Mouse (Mus musculus): ENCODE measurements at regions not wholly inside any gene's neighbourhood (a gene's known extent, or its start where the extent isn't known, plus 50 kb on each side); places are given as distances from the start of the nearest gene placed in this dataset.

DNA sequence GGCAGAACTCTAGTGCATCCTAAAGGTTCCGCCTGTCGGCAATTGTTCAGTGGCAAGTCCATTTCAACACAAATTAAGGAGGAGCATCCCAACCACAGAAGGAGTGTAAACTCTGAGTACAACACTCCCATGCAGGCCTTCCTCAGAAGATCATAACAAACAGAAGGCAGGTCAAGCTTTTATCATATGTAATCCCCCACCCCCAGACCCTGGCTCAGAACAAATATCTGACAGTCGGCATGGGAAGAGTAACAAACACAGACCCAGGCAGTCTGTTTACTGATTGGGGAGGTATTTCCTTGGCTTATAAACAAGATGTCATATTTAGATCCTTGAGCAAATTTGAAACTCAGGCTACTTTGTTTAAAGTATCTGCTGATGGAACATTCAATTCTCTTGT lies 174.9 kb upstream of the Rnaseh2b start:
- Histone ChIP-seq H3K27ac (ENCODE audit: insufficient read depth, low read depth, low read length) (no peak overlapping the region), H3K36me3 (ENCODE audit: control insufficient read depth, insufficient read depth, low read length) (no peaks in the 10 kb centered on the region), H3K4me3 (ENCODE audit: low read depth, low read length) (no peak overlapping the region), H3K27me3 (ENCODE audit: control insufficient read depth, insufficient read depth, low read length) (no peaks in the 10 kb centered on the region), H3K4me1 (ENCODE audit: control insufficient read depth, insufficient read depth, insufficient read length, low read length) (no peaks in the 10 kb centered on the region)
- 69% methylated on average over 3 of the region's 3 CpGs for WGBS
- TF ChIP-seq POLR2A (IDR thresholded peaks at IDR 0.05; ENCODE audit: low read depth, low read length), result no peak
- no peak for TF ChIP-seq CTCF (IDR thresholded peaks at IDR 0.05; ENCODE audit: extremely low read depth, insufficient read length, insufficient replicate concordance, low read depth, low read length)

DNA sequence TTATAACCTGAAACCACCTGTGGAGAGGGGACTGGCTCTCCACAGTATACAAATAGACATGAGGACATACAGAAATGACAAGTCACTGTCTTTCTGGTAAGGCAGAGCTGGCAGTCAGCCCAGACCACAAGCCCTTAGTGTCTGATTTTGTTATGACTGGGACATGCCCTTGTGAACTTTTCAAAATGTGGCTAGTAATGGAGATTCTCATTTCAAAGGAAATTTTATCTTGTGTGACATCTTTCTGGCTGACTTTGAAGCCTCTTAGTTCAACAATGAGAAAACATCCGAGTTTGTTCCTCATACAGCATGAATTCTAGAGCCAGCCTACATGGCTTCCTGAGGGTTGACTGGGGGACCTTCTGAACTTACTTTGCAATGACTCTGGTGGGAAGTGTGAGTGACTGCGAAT lies 173.8 kb upstream of the Rnaseh2b start:
- Histone ChIP-seq H3K27ac (ENCODE audit: insufficient read depth, low read depth, low read length) (no peak overlapping the region), H3K27me3 (ENCODE audit: control insufficient read depth, insufficient read depth, low read length) (no peaks in the 10 kb centered on the region)
- WGBS, result 36% methylated on average over 2 of the region's 2 CpGs

GRCm38 (mm10) chr14:62128918-62129317 lies 163.5 kb upstream of the Rnaseh2b start:
- Histone ChIP-seq H3K27ac (ENCODE audit: insufficient read depth, low read depth, low read length) (no peak overlapping the region), H3K36me3 (ENCODE audit: control insufficient read depth, insufficient read depth, low read length) (no peaks in the 10 kb centered on the region), H3K4me3 (ENCODE audit: low read depth, low read length) (no peak overlapping the region), H3K27me3 (ENCODE audit: control insufficient read depth, insufficient read depth, low read length) (no peaks in the 10 kb centered on the region), H3K4me1 (ENCODE audit: control insufficient read depth, insufficient read depth, insufficient read length, low read length) (no peaks in the 10 kb centered on the region)
- WGBS, result 86% methylated on average over 6 of the region's 6 CpGs
- no peak for TF ChIP-seq CTCF (IDR thresholded peaks at IDR 0.05; ENCODE audit: extremely low read depth, insufficient read length, insufficient replicate concordance, low read depth, low read length)
- no peak for TF ChIP-seq POLR2A (IDR thresholded peaks at IDR 0.05; ENCODE audit: low read depth, low read length)

More for the DNA sequence above, 173.8 kb upstream of the Rnaseh2b start:
- H3K4me3 ChIP-seq (ENCODE audit: low read depth, low read length), result no peak overlapping the region
- no peak for TF ChIP-seq POLR2A (IDR thresholded peaks at IDR 0.05; ENCODE audit: low read depth, low read length)
- TF ChIP-seq CTCF (IDR thresholded peaks at IDR 0.05; ENCODE audit: extremely low read depth, insufficient read length, insufficient replicate concordance, low read depth, low read length), result no peak
- H3K4me1 ChIP-seq (ENCODE audit: control insufficient read depth, insufficient read depth, insufficient read length, low read length), result no peaks in the 10 kb centered on the region
- no peaks in the 10 kb centered on the region for H3K36me3 ChIP-seq (ENCODE audit: control insufficient read depth, insufficient read depth, low read length)

DNA sequence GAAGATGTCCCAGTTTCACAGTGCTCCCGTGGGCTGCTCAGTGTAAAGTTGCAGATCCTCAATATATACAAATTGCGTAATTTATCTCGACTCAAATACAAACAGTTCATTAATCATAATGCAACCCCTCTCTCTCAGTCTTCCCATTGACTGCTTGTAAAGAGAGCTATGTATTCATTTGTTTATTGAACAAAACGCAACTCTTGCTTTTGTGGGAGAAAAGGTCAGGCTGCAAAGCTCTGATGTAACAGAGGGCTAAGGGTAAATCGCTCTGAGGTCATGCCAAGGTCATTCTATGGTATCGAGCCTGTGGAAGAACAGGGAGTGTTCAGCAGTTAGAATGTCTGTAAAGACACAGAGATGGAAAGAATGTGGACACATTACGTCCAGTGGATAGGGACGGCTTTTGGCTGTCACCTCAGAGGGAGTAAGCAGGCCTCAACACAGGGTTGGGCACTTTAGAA lies 160.0 kb upstream of the Rnaseh2b start:
- H3K4me1 ChIP-seq (ENCODE audit: control insufficient read depth, insufficient read depth, insufficient read length, low read length), result no peaks in the 10 kb centered on the region
- no peaks in the 10 kb centered on the region for H3K36me3 ChIP-seq (ENCODE audit: control insufficient read depth, insufficient read depth, low read length)
- TF ChIP-seq CTCF (IDR thresholded peaks at IDR 0.05; ENCODE audit: extremely low read depth, insufficient read length, insufficient replicate concordance, low read depth, low read length) (no peak), POLR2A (IDR thresholded peaks at IDR 0.05; ENCODE audit: low read depth, low read length) (no peak)
- 61% methylated on average over 8 of the region's 8 CpGs for WGBS
- H3K27ac ChIP-seq (ENCODE audit: insufficient read depth, low read depth, low read length), result no peak overlapping the region; the same call in 1 of the 2 replicates
- no peak overlapping the region for H3K4me3 ChIP-seq (ENCODE audit: low read depth, low read length)
- H3K27me3 ChIP-seq (ENCODE audit: control insufficient read depth, insufficient read depth, low read length), result no peaks in the 10 kb centered on the region

DNA sequence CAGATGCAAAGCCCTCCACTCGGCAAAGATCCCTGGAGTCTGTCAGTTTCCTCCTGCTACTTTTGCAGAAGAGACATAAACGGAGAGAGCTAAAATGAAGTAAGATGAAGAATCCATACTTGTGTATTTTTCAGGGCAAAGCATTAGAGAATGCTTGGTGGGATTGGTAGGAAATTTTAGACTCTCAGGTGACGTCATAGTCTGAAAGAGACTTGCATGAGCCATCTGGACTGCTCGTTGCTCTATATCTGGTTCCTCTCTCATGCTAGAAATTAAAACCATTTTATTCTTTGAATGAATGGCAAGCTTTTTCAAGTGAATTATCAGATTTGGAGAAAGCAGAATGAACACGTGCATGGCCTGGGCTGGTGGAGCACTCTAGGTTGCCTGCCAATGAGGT lies 154.4 kb upstream of the Rnaseh2b start:
- no peaks in the 10 kb centered on the region for H3K4me1 ChIP-seq (ENCODE audit: control insufficient read depth, insufficient read depth, insufficient read length, low read length)
- H3K4me3 ChIP-seq (ENCODE audit: low read depth, low read length), result no peak overlapping the region
- no peak overlapping the region for H3K27ac ChIP-seq (ENCODE audit: insufficient read depth, low read depth, low read length)
- TF ChIP-seq CTCF (IDR thresholded peaks at IDR 0.05; ENCODE audit: extremely low read depth, insufficient read length, insufficient replicate concordance, low read depth, low read length) (no peak), POLR2A (IDR thresholded peaks at IDR 0.05; ENCODE audit: low read depth, low read length) (no peak)
- no peaks in the 10 kb centered on the region for H3K27me3 ChIP-seq (ENCODE audit: control insufficient read depth, insufficient read depth, low read length)
- H3K36me3 ChIP-seq (ENCODE audit: control insufficient read depth, insufficient read depth, low read length), result no peaks in the 10 kb centered on the region
- WGBS, result 72% methylated on average over 5 of the region's 5 CpGs

- H3K27ac ChIP-seq (ENCODE audit: insufficient read depth, low read depth, low read length), result no peak overlapping the region
- H3K27me3 ChIP-seq (ENCODE audit: control insufficient read depth, insufficient read depth, low read length), result no peaks in the 10 kb centered on the region; the same call in 1 of the 2 replicates
- H3K4me1 ChIP-seq (ENCODE audit: control insufficient read depth, insufficient read depth, insufficient read length, low read length), result no peaks in the 10 kb centered on the region
- 59% methylated on average over 17 of the region's 17 CpGs for WGBS
- no peak overlapping the region for H3K4me3 ChIP-seq (ENCODE audit: low read depth, low read length)
- no peaks in the 10 kb centered on the region for H3K36me3 ChIP-seq (ENCODE audit: control insufficient read depth, insufficient read depth, low read length)
- TF ChIP-seq POLR2A (IDR thresholded peaks at IDR 0.05; ENCODE audit: low read depth, low read length) (no peak), CTCF (IDR thresholded peaks at IDR 0.05; ENCODE audit: extremely low read depth, insufficient read length, insufficient replicate concordance, low read depth, low read length) (no peak)
Measured at GRCm38 (mm10) chr14:62144385-62145030, 147.9 kb upstream of the Rnaseh2b start.

DNA sequence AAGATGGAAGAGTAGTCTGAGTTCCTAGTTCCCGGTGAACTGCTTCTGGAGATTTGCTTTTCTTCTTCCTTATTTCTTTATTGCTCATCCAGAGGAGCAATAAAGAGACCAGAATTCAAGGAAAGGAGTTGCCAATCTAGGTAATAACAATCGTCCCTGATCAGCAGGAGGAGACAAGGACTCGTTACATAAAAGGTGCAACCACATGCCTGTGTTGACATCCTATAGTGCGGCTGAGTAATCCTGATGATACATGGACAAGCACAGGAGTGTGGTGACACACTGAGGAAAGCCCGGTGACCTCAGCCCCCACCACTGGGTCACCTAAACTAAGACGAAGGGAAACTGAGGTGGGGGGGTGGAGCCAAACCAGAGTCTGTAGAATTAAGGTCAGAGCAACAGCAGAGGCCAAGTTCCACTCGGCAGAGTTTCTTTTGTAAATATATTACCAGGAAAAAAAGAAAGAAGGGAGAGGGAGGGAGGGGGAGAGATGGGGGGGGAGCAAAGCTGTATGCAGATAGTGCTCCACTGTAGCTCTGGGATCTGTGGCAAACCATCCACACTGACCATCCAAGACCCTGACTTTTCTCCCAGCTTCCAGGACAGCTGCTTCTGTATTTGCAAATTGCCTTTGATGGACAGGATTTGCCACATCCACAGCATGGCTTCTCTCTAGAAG lies 135.2 kb upstream of the Rnaseh2b start:
- no peaks in the 10 kb centered on the region for H3K36me3 ChIP-seq (ENCODE audit: control insufficient read depth, insufficient read depth, low read length)
- 28% methylated on average over 7 of the region's 7 CpGs for WGBS
- H3K27me3 ChIP-seq (ENCODE audit: control insufficient read depth, insufficient read depth, low read length), result no peaks in the 10 kb centered on the region
- H3K27ac ChIP-seq (ENCODE audit: insufficient read depth, low read depth, low read length), result peak overlapping the region; percentile 81
- peak overlapping the region; percentile 19; the same call in 1 of the 2 replicates for H3K4me3 ChIP-seq (ENCODE audit: low read depth, low read length)
- no peak for TF ChIP-seq CTCF (IDR thresholded peaks at IDR 0.05; ENCODE audit: extremely low read depth, insufficient read length, insufficient replicate concordance, low read depth, low read length)
- no peak for TF ChIP-seq POLR2A (IDR thresholded peaks at IDR 0.05; ENCODE audit: low read depth, low read length)
- H3K4me1 ChIP-seq (ENCODE audit: control insufficient read depth, insufficient read depth, insufficient read length, low read length), result peaks cover 7% of the 10 kb centered on the region

Measured in small intestine, adult 2 months (tissue).